Mouse (Mus musculus): Measurements from ENCODE around the gene a. TPM values are rescaled to one million over a fixed set of nuclear protein-coding genes. Genes with fewer than 3 reads are reported as not detected.
"Not testable (repeated sequence)": the region's sequence is repeated elsewhere in the genome, so short reads cannot be mapped to it uniquely, and the experiment has no call there.

Gene a
- polyA plus RNA-seq, 1 experiment from 2014 or later, result 0.33 TPM

GRCm38 (mm10) chr2:155050504-155051236, 259.5 kb downstream of the a start:
- ATAC-seq (ENCODE audit: low FRiP score), result peak; percentile 96
- Histone ChIP-seq H3K27ac (replicated peaks) (peak overlapping the region; percentile 94), H3K4me2 (peak overlapping the region; percentile 90), H3K4me1 (peaks cover 14% of the 10 kb centered on the region), H3K36me3 (no peaks in the 10 kb centered on the region), H3K4me3 (replicated peaks) (peak overlapping the region; percentile 56), H3K27me3 (replicated peaks) (no peaks in the 10 kb centered on the region), H3K9me3 (replicated peaks) (no peaks in the 10 kb centered on the region), H3K9ac (replicated peaks) (peak overlapping the region; percentile 80)
- WGBS, result under 1% methylated on average over 45 of the region's 45 CpGs

- Histone ChIP-seq H3K27me3 (replicated peaks) (no peaks in the 10 kb centered on the region), H3K36me3 (no peaks in the 10 kb centered on the region), H3K4me3 (replicated peaks) (peak overlapping the region; percentile 56), H3K4me2 (peak overlapping the region; percentile 90), H3K4me1 (peaks cover 14% of the 10 kb centered on the region), H3K27ac (replicated peaks) (peak overlapping the region; percentile 94), H3K9me3 (replicated peaks) (no peaks in the 10 kb centered on the region), H3K9ac (replicated peaks) (peak overlapping the region; percentile 59)
- ATAC-seq (ENCODE audit: low FRiP score), result no peak
- WGBS, result 28% methylated on average over 9 of the region's 9 CpGs
These were observed 260.6 kb downstream of the a start for GRCm38 (mm10) chr2:155051622-155052351.

GRCm38 (mm10) chr2:155052681-155053080, 261.5 kb downstream of the a start:
- H3K4me1 ChIP-seq, result peaks cover 14% of the 10 kb centered on the region
- no peak overlapping the region for H3K27ac ChIP-seq (replicated peaks)
- ATAC-seq (ENCODE audit: low FRiP score), result no peak
- 84% methylated on average over 2 of the region's 2 CpGs for WGBS
- H3K27me3 ChIP-seq (replicated peaks), result no peaks in the 10 kb centered on the region
- H3K4me2 ChIP-seq, result no peak overlapping the region
- no peaks in the 10 kb centered on the region for H3K36me3 ChIP-seq
- H3K9ac ChIP-seq (replicated peaks), result no peak overlapping the region
- H3K4me3 ChIP-seq (replicated peaks), result no peak overlapping the region
- no peaks in the 10 kb centered on the region for H3K9me3 ChIP-seq (replicated peaks)

GRCm38 (mm10) chr2:155053512-155053911, 262.3 kb downstream of the a start:
- peaks cover 14% of the 10 kb centered on the region for H3K4me1 ChIP-seq
- 92% methylated on average over 8 of the region's 8 CpGs for WGBS
- not testable (repeated sequence) for H3K36me3 ChIP-seq; H3K9ac ChIP-seq (replicated peaks); H3K9me3 ChIP-seq (replicated peaks); H3K27me3 ChIP-seq (replicated peaks); H3K4me3 ChIP-seq (replicated peaks); H3K4me2 ChIP-seq; H3K27ac ChIP-seq (replicated peaks); ATAC-seq (ENCODE audit: low FRiP score)

GRCm38 (mm10) chr2:155054672-155055071, 263.5 kb downstream of the a start:
- Histone ChIP-seq H3K4me1 (peaks cover 14% of the 10 kb centered on the region), H3K27ac (replicated peaks) (no peak overlapping the region), H3K4me2 (no peak overlapping the region), H3K4me3 (replicated peaks) (no peak overlapping the region), H3K9me3 (replicated peaks) (no peaks in the 10 kb centered on the region), H3K36me3 (peaks cover 6% of the 10 kb centered on the region; the same call in 1 of the 2 replicates), H3K9ac (replicated peaks) (no peak overlapping the region), H3K27me3 (replicated peaks) (no peaks in the 10 kb centered on the region)
- ATAC-seq (ENCODE audit: low FRiP score), result no peak
- 78% methylated on average over 3 of the region's 3 CpGs for WGBS

GRCm38 (mm10) chr2:155056076-155056578, 264.9 kb downstream of the a start:
- Histone ChIP-seq H3K4me2 (no peak overlapping the region), H3K9me3 (replicated peaks) (no peaks in the 10 kb centered on the region), H3K36me3 (peaks cover 10% of the 10 kb centered on the region; the same call in 1 of the 2 replicates), H3K27me3 (replicated peaks) (no peaks in the 10 kb centered on the region), H3K27ac (replicated peaks) (no peak overlapping the region), H3K4me3 (replicated peaks) (no peak overlapping the region), H3K4me1 (peaks cover 8% of the 10 kb centered on the region), H3K9ac (replicated peaks) (no peak overlapping the region)
- no peak for ATAC-seq (ENCODE audit: low FRiP score)
- 77% methylated on average over 5 of the region's 5 CpGs for WGBS

- WGBS, result 65% methylated on average over 1 of the region's 1 CpGs
- no peak overlapping the region for H3K4me3 ChIP-seq (replicated peaks)
These were observed 266.2 kb downstream of the a start for GRCm38 (mm10) chr2:155057361-155057760.

GRCm38 (mm10) chr2:155071027-155071426, 279.8 kb downstream of the a start:
- no peak overlapping the region for H3K9ac ChIP-seq (replicated peaks)
- H3K4me2 ChIP-seq, result no peak overlapping the region
- no peak overlapping the region for H3K4me3 ChIP-seq (replicated peaks)
- peaks cover 10% of the 10 kb centered on the region for H3K36me3 ChIP-seq
- peaks cover 27% of the 10 kb centered on the region for H3K4me1 ChIP-seq
- ATAC-seq (ENCODE audit: low FRiP score), result no peak
- 89% methylated on average over 9 of the region's 9 CpGs for WGBS
- H3K27ac ChIP-seq (replicated peaks), result no peak overlapping the region
- H3K9me3 ChIP-seq (replicated peaks), result no peaks in the 10 kb centered on the region
- H3K27me3 ChIP-seq (replicated peaks), result no peaks in the 10 kb centered on the region

More at GRCm38 (mm10) chr2:155057361-155057760, 266.2 kb downstream of the a start:
- H3K27ac ChIP-seq (replicated peaks), result no peak overlapping the region
- no peak overlapping the region for H3K9ac ChIP-seq (replicated peaks)
- H3K9me3 ChIP-seq (replicated peaks), result no peaks in the 10 kb centered on the region
- no peak for ATAC-seq (ENCODE audit: low FRiP score)
- no peak overlapping the region for H3K4me2 ChIP-seq
- no peaks in the 10 kb centered on the region for H3K27me3 ChIP-seq (replicated peaks)
- peaks cover 21% of the 10 kb centered on the region for H3K36me3 ChIP-seq
- H3K4me1 ChIP-seq, result no peaks in the 10 kb centered on the region

- Histone ChIP-seq H3K36me3 (peaks cover 10% of the 10 kb centered on the region), H3K9me3 (replicated peaks) (no peaks in the 10 kb centered on the region), H3K27me3 (replicated peaks) (no peaks in the 10 kb centered on the region), H3K27ac (replicated peaks) (peak overlapping the region; percentile 89; the same call in 1 of the 2 replicates), H3K4me1 (peaks cover 27% of the 10 kb centered on the region), H3K9ac (replicated peaks) (no peak overlapping the region), H3K4me3 (replicated peaks) (no peak overlapping the region), H3K4me2 (peak overlapping the region; percentile 82; the same call in 1 of the 2 replicates)
- 79% methylated on average over 8 of the region's 8 CpGs for WGBS
- no peak for ATAC-seq (ENCODE audit: low FRiP score)
These were observed 281.3 kb downstream of the a start for GRCm38 (mm10) chr2:155072353-155073145.

- no peak for ATAC-seq (ENCODE audit: low FRiP score)
- Histone ChIP-seq H3K9ac (replicated peaks) (peak overlapping the region; percentile 83), H3K27me3 (replicated peaks) (no peaks in the 10 kb centered on the region), H3K4me1 (peaks cover 27% of the 10 kb centered on the region), H3K36me3 (peaks cover 2% of the 10 kb centered on the region; the same call in 1 of the 2 replicates), H3K27ac (replicated peaks) (peak overlapping the region; percentile 89), H3K4me3 (replicated peaks) (peak overlapping the region; percentile 60), H3K9me3 (replicated peaks) (no peaks in the 10 kb centered on the region), H3K4me2 (peak overlapping the region; percentile 82)
- WGBS, result 25% methylated on average over 3 of the region's 3 CpGs
These were observed 282.1 kb downstream of the a start for GRCm38 (mm10) chr2:155073347-155073746.
